Mouse (Mus musculus): ENCODE measurements around the gene Dnmt3a.

DNA sequence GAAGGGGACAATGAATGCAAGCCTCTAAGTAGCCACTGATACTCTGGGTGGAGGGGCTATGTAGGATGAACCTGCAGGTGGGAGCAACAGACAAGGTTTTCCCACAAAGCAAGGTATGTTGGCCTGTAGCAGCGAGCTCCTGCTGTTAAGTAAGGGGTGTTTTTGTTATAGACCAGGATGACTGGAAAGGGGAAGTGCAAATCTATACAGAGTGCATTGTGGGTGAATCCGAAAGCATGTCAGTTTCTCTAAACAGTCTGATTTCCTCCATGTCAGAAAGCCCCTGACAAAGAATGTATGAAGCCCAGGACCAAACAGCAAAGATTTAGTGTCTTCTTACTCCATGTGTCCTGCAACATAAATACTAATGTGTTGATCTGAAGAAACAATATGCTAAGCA lies 34.7 kb upstream of the Dnmt3a start:
- TF ChIP-seq CTCF (IDR thresholded peaks at IDR 0.05; ENCODE audit: control insufficient read depth, insufficient read depth, insufficient replicate concordance, low read depth, low read length) (no peak), POLR2A (IDR thresholded peaks at IDR 0.05; ENCODE audit: control insufficient read depth, low read depth, low read length) (no peak)

All from testis, adult 2 months (tissue).